Mouse (Mus musculus): ENCODE data around the gene Hoxd9.

GRCm38 (mm10) chr2:74692808-74693431 is 4.6 kb upstream of the Hoxd9 start:
- TF ChIP-seq CTCF (IDR thresholded peaks at IDR 0.05; ENCODE audit: low read depth) (no peak), EP300 (IDR thresholded peaks at IDR 0.05; ENCODE audit: low read depth) (no peak)

All from heart, postnatal 0 days (tissue).